Comparison of ENCODE assay signal across 34 mouse cellular contexts in genomic region chrX:139796037-139796436, GRCm38 (mm10). TPM values are rescaled to one million over a fixed set of nuclear protein-coding genes. Genes with fewer than 3 reads are reported as not detected.
"Had no signal": no experiment of that assay in that cellular context is flagged by ENCODE, and none has a peak within 500 bp of the region (broad histone marks: within the 10 kb centered on the region; RNA-seq: fewer than 3 reads in every experiment).

No protein-coding gene starts in this region.

- H3K27ac ChIP-seq: embryonic facial prominence, embryonic 10.5 days; embryonic facial prominence, embryonic 12.5 days; embryonic facial prominence, embryonic 13.5 days; embryonic facial prominence, embryonic 15.5 days; forebrain, embryonic 10.5 days; forebrain, embryonic 12.5 days; forebrain, embryonic 13.5 days; forebrain, embryonic 15.5 days; gastrocnemius, adult 2 months; heart, adult 2 months; heart, embryonic 10.5 days had no signal

- H3K4me2 ChIP-seq: embryonic facial prominence, embryonic 12.5 days; embryonic facial prominence, embryonic 13.5 days; embryonic facial prominence, embryonic 15.5 days; forebrain, embryonic 12.5 days; forebrain, embryonic 13.5 days; forebrain, embryonic 15.5 days had no signal

- H3K4me3 ChIP-seq: embryonic facial prominence, embryonic 10.5 days; embryonic facial prominence, embryonic 12.5 days; embryonic facial prominence, embryonic 13.5 days; embryonic facial prominence, embryonic 15.5 days; erythroblast, embryonic 14.5 days; forebrain, embryonic 10.5 days; forebrain, embryonic 12.5 days; forebrain, embryonic 13.5 days; forebrain, embryonic 15.5 days; gastrocnemius, adult 2 months; heart, adult 2 months; heart, embryonic 10.5 days had no signal

- H3K9me3 ChIP-seq: embryonic facial prominence, embryonic 10.5 days; embryonic facial prominence, embryonic 12.5 days; embryonic facial prominence, embryonic 13.5 days; embryonic facial prominence, embryonic 15.5 days; forebrain, embryonic 10.5 days; forebrain, embryonic 12.5 days; forebrain, embryonic 13.5 days; forebrain, embryonic 15.5 days; heart, embryonic 10.5 days had no signal

- DNase-seq: cerebellum, adult 8-10 months; cerebellum, adult 9-10 months; cerebellum, adult 9-11 months; cerebellum, postnatal 10 days; cerebellum, postnatal 14 days; cerebellum, postnatal 25 days; cerebellum, postnatal 36 days; embryo, embryonic 11 days; forebrain, postnatal 0 days; gastrocnemius, adult 2 months; gastrocnemius, postnatal 10 days; gastrocnemius, postnatal 25 days; gastrocnemius, postnatal 36 days; heart, adult 11 months; heart, adult 18-20 months; heart, adult 2 months had no signal

- H3K4me1 ChIP-seq: embryonic facial prominence, embryonic 10.5 days; embryonic facial prominence, embryonic 12.5 days; embryonic facial prominence, embryonic 13.5 days; embryonic facial prominence, embryonic 15.5 days; forebrain, embryonic 10.5 days; forebrain, embryonic 12.5 days; forebrain, embryonic 13.5 days; forebrain, embryonic 15.5 days; heart, embryonic 10.5 days had no signal

- H3K36me3 ChIP-seq: embryonic facial prominence, embryonic 10.5 days; embryonic facial prominence, embryonic 12.5 days; embryonic facial prominence, embryonic 13.5 days; embryonic facial prominence, embryonic 15.5 days; forebrain, embryonic 10.5 days; forebrain, embryonic 12.5 days; forebrain, embryonic 15.5 days; heart, embryonic 10.5 days had no signal

- H3K27me3 ChIP-seq: embryonic facial prominence, embryonic 15.5 days; forebrain, embryonic 13.5 days; forebrain, embryonic 15.5 days had no signal

- H3K9ac ChIP-seq: embryonic facial prominence, embryonic 12.5 days; embryonic facial prominence, embryonic 13.5 days; embryonic facial prominence, embryonic 15.5 days; forebrain, embryonic 12.5 days; forebrain, embryonic 13.5 days; forebrain, embryonic 15.5 days; forebrain, postnatal 0 days had no signal

- ATAC-seq: forebrain, embryonic 13.5 days; forebrain, embryonic 14.5 days; forebrain, embryonic 15.5 days; forebrain, embryonic 16.5 days; forebrain, postnatal 0 days had no signal

RNA-seq across cellular contexts. Expression of gene Cldn2, which starts 4.6 kb away (rescaled TPM):
- total RNA-seq: gastrocnemius, adult 2 months; gastrocnemius, postnatal 25 days; gastrocnemius, postnatal 36 days; granulocyte monocyte progenitor cell, adult 5-6 weeks; heart, adult 18-20 months; heart, adult 2 months; heart, adult 8-10 months had no signal
- polyA plus RNA-seq: embryonic facial prominence, embryonic 11.5 days; embryonic facial prominence, embryonic 13.5 days; erythroblast, embryonic 14.5 days had no signal

RNA-seq across cellular contexts. Expression of gene Ripply1, which starts 13.9 kb away (rescaled TPM):
- total RNA-seq: forebrain, postnatal 0 days; gastrocnemius, adult 18-20 months; gastrocnemius, adult 2 months; gastrocnemius, adult 8-10 months; gastrocnemius, postnatal 25 days; gastrocnemius, postnatal 36 days; granulocyte monocyte progenitor cell, adult 5-6 weeks; heart, adult 18-20 months; heart, adult 2 months; heart, adult 8-10 months had no signal
- polyA plus RNA-seq: cortical plate, adult 2 months; embryonic facial prominence, embryonic 11.5 days; embryonic facial prominence, embryonic 12.5 days; embryonic facial prominence, embryonic 13.5 days; erythroblast, embryonic 14.5 days; forebrain, embryonic 12.5 days; forebrain, embryonic 13.5 days; forebrain, embryonic 14.5 days; forebrain, embryonic 15.5 days; forebrain, embryonic 16.5 days; forebrain, postnatal 0 days; heart, adult 2 months; heart, embryonic 10.5 days had no signal
